Mouse (Mus musculus) cerebellum, postnatal 36 days (tissue): ENCODE measurements at regions not wholly inside any gene's neighbourhood (a gene's known extent, or its start where the extent isn't known, plus 50 kb on each side); places are given as distances from the start of the nearest gene placed in this dataset.

ENCODE experiments used
- DNase-seq, 2 experiments: peaks; one replicate each; pipeline ENCODE4 v3.0.0; 2021 to 2022; ENCODE audit warnings: mixed read lengths in 2 of 2

GRCm38 (mm10) chr3:144378524-144379225 lies 173.7 kb upstream of the Lmo4 start:
- no peak for DNase-seq

DNA sequence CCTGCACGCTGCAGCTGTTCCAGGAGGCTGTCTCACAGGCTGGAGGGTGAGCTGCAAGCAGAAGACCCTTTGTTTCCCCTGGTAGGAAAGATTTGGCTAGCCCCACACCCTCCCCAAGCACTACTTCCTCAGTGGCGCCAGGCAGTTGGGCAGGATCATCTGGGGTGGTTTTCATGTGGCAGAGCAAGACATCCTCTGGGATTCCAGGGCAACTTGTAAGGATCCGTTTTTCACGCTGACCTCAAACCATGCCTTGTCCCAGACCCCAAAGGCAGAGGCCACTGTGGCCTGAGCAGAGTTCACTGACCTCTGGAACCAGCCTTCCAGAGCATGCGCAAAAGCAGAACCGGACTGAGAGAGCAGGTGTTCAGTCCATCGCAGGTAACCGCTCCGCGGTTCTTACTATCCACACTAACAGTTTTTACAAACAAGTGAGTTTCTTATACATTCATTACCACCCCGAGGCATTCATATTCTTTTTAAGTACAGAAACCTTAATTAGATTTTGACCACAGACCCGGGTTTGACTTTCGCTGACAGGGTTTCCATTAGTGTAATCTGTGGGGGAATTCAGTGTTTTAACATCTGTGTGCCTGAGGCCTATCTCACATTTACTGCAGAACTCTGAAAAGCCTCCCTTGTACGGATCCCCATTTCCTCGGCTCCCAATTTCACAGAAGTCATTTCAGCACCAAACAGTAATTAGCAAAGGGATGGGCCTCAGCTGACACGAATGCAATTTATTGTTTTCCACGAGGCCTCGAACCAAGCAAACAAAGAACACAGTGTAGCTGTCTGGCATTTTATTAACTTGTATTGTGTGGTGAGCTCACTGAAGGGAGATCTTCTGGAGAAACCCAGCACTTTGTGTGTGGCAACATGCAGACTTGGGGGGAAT lies 172.9 kb upstream of the Lmo4 start:
- DNase-seq: no peak

DNA sequence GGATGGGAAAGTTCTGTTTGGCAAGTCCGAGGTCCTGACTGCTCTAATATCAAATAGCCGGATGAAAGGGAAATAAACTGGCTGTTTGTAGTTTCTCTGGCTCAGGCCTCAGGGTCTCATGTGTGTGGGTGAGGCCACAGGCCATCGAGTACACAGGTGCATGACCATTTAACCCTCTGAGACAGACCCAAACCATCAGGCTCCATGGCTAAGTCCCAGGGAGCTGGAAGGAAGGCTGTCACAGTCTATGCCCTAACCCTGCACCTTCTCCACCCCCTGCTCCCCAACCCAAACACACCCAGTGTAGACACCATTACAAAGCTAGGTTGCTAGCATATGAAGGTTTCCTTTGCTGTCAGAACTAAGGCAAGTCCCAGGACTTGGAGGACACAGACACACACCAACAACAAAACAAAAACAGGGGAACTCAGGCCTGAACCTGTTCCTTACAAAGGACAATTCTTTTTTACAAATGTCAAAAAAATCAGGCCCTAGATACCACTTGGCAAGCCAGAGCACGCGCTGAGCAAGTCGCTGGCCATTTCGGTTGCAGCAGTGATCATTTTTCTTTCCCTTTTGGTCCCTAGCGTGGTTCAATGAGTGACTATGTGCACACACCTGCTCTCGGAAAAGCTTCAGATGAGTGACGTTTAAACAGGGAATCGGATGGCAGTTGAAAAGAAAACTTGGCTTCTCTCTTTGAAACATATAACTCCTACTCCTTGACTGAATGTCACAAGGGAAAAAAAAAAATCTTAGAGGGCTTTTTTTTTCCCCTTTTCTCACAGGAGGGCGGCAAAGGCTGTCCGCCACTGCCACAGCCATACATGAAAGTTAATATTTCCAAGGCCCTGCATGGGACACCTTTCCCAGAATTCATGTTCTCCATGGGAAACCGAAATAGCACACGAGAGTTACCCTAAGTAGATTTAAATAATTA lies 171.7 kb upstream of the Lmo4 start:
- no peak for DNase-seq

DNA sequence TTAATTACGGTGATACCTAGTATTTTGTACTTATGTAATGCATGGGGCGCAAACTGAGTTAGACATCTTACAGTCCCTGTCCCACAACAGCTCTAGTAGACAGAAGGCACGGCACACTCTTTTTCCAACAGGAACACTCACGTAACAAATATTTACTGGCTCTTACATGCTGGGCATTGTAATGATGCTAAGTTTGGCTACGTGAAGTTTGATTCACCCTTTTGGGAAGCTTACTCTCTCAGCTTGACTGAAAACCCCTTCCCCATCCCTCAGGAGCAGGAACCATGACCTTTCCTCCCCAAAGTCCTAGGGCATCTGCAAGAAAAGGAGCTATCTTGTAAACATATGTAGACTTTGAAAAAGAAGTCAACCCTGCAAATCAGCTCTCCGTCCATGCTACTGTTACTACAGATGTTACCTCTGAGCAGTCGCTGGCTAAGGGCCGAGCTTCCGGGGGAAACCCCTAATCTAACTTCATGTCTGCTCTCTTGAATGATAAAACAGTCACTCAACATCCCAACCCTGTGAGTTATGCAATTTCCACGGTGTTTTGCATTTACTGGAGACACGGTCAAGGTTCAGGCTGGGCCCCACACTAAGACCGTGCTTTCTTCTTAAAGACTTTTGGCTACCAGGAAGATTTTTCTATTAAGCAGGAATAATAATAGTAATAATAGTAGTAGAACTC lies 170.8 kb upstream of the Lmo4 start:
- DNase-seq: no peak

DNA sequence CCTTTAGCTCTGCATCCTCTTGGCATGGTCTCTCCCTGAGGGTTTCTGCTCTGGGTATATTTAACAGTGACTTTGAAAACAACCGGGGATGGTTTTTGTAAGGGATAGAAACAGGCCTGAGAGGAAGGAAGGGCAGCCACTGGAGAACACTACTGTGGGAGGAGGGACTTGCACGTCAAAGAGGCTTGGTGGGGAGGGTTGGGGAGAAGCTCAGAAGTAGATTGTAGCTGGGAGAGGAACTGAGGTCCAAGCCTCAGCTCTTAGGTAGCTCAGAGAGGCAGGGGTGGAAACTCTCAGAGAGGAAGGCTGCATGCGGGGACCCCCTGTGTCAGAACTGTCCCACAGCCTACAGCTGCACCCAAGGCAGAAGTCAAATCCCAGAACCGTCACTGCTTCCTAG lies 163.3 kb upstream of the Lmo4 start:
- DNase-seq: no peak

DNA sequence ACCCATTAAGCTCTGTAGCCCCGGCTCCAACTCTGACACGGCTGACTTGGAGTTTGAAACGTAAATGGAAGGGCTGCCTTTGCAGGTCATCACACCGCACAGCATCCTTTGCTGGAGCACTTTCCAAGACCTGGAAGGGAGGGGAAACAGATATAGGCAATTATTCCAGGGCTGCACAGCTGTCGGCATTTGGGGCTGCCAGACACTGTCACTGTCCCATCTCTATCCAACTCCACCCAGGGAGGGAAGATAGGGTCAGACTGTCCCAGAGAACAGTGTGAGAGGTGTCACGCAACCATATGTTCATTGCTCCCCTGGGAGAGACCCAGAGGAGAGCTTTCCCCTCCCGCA lies 162.7 kb upstream of the Lmo4 start:
- no peak for DNase-seq

DNA sequence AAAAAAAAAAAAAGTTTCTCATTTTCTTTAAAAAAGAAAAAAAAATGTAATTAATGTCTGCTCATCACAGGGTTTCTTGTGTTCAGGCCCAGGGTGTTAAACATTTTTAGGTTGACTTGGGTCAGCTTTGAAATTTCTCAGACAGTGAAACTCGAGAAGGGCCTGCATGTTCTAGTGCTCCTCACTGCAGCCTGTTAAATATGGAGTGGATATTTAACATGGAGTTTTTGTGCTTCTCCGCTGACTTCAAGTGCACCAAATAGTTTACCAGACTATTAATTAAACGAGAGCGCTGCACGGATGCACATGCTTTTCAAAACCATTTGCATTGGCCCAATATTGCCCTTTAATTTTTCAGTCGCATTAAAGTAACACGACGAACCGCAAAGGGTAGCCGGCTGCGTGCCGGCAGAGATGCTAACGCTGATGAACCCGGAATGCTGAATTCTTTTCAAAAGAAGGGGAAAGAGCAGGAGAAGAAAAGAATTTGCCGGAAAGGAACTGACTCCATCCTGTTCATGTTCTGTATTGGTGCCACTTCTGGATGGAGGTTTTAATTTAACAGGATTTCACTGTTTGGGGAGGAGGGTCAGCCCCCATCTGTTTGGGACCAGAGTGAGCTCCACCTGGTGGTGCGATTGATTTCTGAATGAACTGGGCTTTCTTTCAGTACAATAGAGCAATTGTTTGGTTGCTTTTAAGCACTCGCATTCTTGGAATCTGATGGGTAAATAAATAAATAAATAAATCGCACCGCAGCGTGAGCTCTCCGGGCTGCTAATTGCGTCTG lies 162.2 kb upstream of the Lmo4 start:
- peak; percentile 7 to 17 for DNase-seq

- no peak for DNase-seq
Measured at GRCm38 (mm10) chr3:144365894-144366293, 160.9 kb upstream of the Lmo4 start.

DNA sequence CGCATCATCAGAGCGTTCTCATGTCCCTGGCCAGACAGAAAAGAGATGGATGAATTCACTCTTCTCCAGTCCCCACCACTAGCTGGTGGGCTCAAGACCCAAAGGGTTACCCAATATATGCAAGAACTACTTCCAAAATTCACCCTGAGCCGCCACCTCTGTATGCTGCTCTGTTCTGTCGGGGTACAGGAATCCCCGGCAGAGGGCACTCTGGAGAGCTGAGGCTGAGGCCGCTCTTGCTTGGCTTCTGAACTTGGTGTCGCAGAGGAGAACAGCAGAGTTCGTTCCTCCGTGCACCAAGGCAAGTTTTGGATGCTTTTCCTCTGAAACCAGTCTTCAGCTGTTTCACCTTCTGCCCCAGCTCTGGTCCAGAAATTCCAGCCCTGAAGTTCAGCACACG lies 157.5 kb upstream of the Lmo4 start:
- DNase-seq: peak; percentile 8 to 24

DNA sequence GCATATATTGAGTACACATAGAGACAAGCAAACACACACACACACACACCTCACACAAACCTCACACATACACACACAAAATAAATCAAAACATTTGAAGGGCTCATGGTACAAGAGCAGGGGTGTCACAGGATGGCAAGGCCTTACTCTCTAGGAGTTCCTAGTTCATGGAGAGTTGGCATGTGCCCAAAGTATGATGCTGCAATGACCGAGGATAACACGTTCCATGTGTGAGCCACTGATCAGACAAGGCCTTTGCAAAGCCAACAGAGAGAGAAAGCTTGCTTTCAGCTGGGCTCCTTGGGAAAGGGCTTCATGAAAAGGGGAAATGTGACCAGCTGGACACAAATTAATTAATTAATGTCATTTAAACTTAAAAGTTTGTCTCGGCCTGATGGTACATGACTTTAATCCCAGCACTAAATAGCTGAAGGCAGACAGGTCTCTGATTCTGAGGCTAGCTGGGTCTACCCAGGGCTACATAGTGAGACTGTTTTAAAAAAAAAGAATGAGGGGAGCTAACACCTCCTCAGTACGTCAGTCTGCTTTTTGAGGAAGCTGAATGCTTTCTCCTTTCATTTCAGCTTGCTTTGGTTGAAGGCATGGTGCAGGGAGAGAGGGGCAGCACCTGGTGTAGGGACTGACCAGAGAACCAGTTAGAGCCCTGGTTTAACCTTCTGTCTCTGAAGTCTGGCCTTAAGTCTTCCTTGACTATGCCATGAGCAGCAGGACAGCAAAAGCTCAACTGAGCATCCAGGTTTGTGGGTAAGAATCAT lies 156.4 kb upstream of the Lmo4 start:
- DNase-seq: no peak

DNA sequence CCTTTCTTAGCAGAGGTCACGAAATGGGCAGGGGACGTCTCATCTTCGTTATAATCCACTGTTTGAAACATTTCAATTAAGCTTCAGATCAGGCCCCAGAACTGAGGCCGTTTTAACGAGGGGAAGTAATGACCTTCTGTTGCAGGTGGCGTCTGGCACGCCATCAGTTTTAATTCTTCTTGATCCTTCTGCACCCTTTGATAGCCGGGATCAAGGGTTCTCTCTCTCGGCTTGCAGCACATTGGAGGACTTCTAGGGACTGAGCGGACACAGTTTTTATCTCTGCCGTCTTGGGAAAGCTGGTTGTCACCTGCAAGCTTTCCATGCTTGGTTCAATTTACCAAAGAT lies 151.9 kb upstream of the Lmo4 start:
- DNase-seq: no peak

GRCm38 (mm10) chr3:144356103-144356947 lies 151.3 kb upstream of the Lmo4 start:
- no peak for DNase-seq

GRCm38 (mm10) chr3:144352559-144352958 lies 147.5 kb upstream of the Lmo4 start:
- no peak for DNase-seq

- DNase-seq: no peak
Measured at GRCm38 (mm10) chr3:144348431-144348830, 143.4 kb upstream of the Lmo4 start.

GRCm38 (mm10) chr3:144335237-144335636 lies 130.2 kb upstream of the Lmo4 start:
- DNase-seq: no peak

- no peak for DNase-seq
Measured at GRCm38 (mm10) chr3:144334201-144334600, 129.2 kb upstream of the Lmo4 start.

DNA sequence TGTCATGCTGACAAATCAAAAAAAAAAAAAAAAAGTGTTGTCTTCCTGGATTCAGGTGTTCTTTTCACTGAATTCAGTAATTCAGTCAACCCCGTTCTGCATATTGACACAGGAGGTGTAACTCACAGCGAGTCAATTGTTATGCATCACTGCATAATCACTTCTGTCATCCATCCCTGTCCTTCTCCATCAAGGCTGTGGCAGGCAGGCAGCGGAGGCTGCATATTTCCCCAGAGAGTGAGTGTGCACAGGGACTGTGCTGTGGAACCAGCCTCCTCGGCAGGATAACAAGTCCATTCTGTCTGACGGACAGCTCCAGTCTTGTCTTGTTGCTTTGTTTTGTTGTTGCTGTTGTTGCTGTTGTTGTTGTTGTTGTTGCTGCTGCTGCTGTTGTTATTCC lies 127.3 kb upstream of the Lmo4 start:
- no peak for DNase-seq

GRCm38 (mm10) chr3:144329117-144329516 lies 124.1 kb upstream of the Lmo4 start:
- DNase-seq: no peak

DNA sequence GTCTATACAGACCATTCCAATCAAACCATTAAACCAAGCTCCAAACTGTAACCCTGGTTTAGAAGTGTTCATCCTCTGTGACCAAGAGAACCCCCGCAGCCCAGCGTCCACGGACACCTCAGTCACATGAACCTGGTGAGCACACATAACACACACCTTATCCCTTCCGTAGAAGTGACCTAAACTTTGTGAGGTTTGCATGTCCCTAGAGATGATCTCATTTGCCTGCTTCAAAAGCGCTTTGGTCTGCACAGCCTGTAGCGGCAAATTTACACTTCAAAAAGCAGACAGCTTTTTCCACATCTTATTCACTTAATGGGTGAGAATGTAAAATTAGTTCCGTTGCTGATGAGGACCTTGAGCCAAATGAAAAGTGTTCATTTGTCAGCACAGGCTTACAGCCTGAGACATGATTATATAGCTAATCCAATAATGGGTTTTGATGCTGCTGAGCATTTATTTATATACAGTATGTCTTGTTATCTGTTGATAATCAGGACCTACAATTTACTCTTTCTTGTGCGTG lies 122.3 kb upstream of the Lmo4 start:
- DNase-seq: no peak

DNA sequence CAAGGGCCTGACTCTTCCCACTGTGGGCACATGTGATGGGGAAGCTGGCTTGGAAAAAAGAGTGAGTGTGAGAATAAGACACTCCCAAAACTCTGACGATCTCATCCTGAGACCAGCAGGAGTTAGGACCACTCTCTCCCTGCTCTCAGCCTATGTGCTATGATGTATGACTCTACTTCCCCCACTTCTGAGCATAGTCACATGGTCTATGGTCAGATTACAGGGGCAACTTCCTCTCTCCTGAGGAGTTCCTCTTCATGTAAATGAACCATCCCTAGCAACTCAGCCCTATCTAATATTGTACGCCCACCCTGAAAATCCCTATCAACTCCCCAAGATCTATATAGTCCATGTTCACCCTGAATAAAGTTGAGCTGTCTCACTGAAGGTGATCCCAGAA lies 120.0 kb upstream of the Lmo4 start:
- DNase-seq: no peak
